Mouse (Mus musculus) CH12.LX (cell line): ENCODE data around the gene Tmem200b. TPM values are rescaled to one million over a fixed set of nuclear protein-coding genes. Genes with fewer than 3 reads are reported as not detected.

ENCODE experiments used
- DNase-seq: peaks from one replicate; pipeline ENCODE4 v3.0.0-alpha.2; 2013; ENCODE audit errors: extremely low read depth
- H3K27ac ChIP-seq: 2 replicates; pipeline ENCODE4 v1.5.1; 2012; ENCODE audit warnings: low read depth, mild to moderate bottlenecking, control low read depth, moderate library complexity; ENCODE audit not compliant: insufficient read depth
- H3K27me3 ChIP-seq: replicated peaks from 2 replicates; pipeline ENCODE3; 2012; ENCODE audit warnings: inconsistent platforms
- H3K36me3 ChIP-seq, 2 experiments: replicated peaks in 1 of 2; 2 replicates each; pipeline versions ENCODE3 to v1.6.1; 2012; ENCODE audit warnings: inconsistent platforms in 1 of 2, low read length in 1 of 2, mild to moderate bottlenecking in 1 of 2, mixed read lengths in 1 of 2, moderate library complexity in 1 of 2; ENCODE audit not compliant: control insufficient read depth in 1 of 2, insufficient read depth in 1 of 2
- H3K4me1 ChIP-seq, 2 experiments: 2 replicates each; pipeline ENCODE4 v1.6.1; 2012; ENCODE audit warnings: inconsistent platforms in 1 of 2, moderate library complexity in 1 of 2; ENCODE audit not compliant: insufficient read depth in 2 of 2, control insufficient read depth in 1 of 2
- H3K4me2 ChIP-seq: 2 replicates; pipeline ENCODE4 v1.6.1; 2012; ENCODE audit warnings: low read depth, mild to moderate bottlenecking, control low read depth; ENCODE audit not compliant: poor library complexity, insufficient read depth, severe bottlenecking
- H3K4me3 ChIP-seq, 3 experiments: fragments of 150-350 bp in 1 of 3; sonication (generic) in 1 of 3; replicated peaks in 1 of 3; 2 replicates each; pipeline versions ENCODE3 to v1.5.1; 2011 to 2012; ENCODE audit warnings: low read depth in 2 of 3, low read length in 2 of 3, mild to moderate bottlenecking in 2 of 3, moderate library complexity in 2 of 3, control low read depth in 1 of 3, improper control_type of control experiment in 1 of 3, inconsistent platforms in 1 of 3, mixed read lengths in 1 of 3; ENCODE audit not compliant: poor library complexity in 1 of 3
- H3K79me2 ChIP-seq: replicated peaks from 2 replicates; pipeline ENCODE4 v1.6.1; 2012; ENCODE audit warnings: mild to moderate bottlenecking, moderate library complexity; ENCODE audit not compliant: control insufficient read depth, poor library complexity, insufficient read depth, severe bottlenecking; ENCODE audit errors: extremely low read depth
- H3K9ac ChIP-seq: 2 replicates; pipeline ENCODE4 v1.6.1; 2012; ENCODE audit warnings: low read depth, mild to moderate bottlenecking, control low read depth, moderate library complexity; ENCODE audit not compliant: insufficient read depth
- H3K9me3 ChIP-seq: replicated peaks from 2 replicates; pipeline ENCODE3; 2012; ENCODE audit warnings: low read length, inconsistent platforms, mixed read lengths
- BHLHE40 ChIP-seq: IDR thresholded peaks from 2 replicates; pipeline ENCODE4 v1.6.1; 2011; ENCODE audit warnings: mild to moderate bottlenecking, low read depth, low read length, improper control_type of control experiment
- CHD1 ChIP-seq: IDR thresholded peaks from 2 replicates; pipeline ENCODE4 v1.6.1; 2012; ENCODE audit warnings: low read depth, low read length, improper control_type of control experiment, inconsistent platforms
- CTCF ChIP-seq, 2 experiments: IDR thresholded peaks in 1 of 2; conservative IDR thresholded peaks in 1 of 2; 2 replicates each; pipeline ENCODE4 v1.5.1; 2011 to 2012; ENCODE audit warnings: low read depth in 2 of 2, low read length in 2 of 2, improper control_type of control experiment in 1 of 2, inconsistent platforms in 1 of 2, mild to moderate bottlenecking in 1 of 2, moderate library complexity in 1 of 2
- E2F4 ChIP-seq: IDR thresholded peaks from 2 replicates; pipeline ENCODE4 v1.6.1; 2011; ENCODE audit warnings: low read depth, low read length, improper control_type of control experiment; ENCODE audit not compliant: insufficient replicate concordance
- ELF1 ChIP-seq: IDR thresholded peaks from 2 replicates; pipeline ENCODE4 v1.6.1; 2014; ENCODE audit warnings: low read depth, mild to moderate bottlenecking, inconsistent platforms, low read length, improper control_type of control experiment
- EP300 ChIP-seq: IDR thresholded peaks from 2 replicates; pipeline ENCODE4 v1.6.1; 2011; ENCODE audit warnings: low read length, improper control_type of control experiment
- MAZ ChIP-seq: IDR thresholded peaks from 2 replicates; pipeline ENCODE4 v1.6.1; 2012; ENCODE audit warnings: low read depth, mild to moderate bottlenecking, inconsistent platforms, low read length, improper control_type of control experiment, moderate library complexity
- MYC ChIP-seq: IDR thresholded peaks from 2 replicates; pipeline ENCODE4 v1.6.1; 2011; ENCODE audit warnings: low read depth, mild to moderate bottlenecking, improper control_type of control experiment, low read length
- NRF1 ChIP-seq: IDR thresholded peaks from 2 replicates; pipeline ENCODE4 v1.6.1; 2014; ENCODE audit warnings: low read depth, mild to moderate bottlenecking, inconsistent platforms, low read length, improper control_type of control experiment, moderate library complexity
- PAX5 ChIP-seq: IDR thresholded peaks from 2 replicates; pipeline ENCODE4 v1.6.1; 2012; ENCODE audit warnings: low read length, inconsistent platforms, mixed read lengths
- POLR2AphosphoS2 ChIP-seq: IDR thresholded peaks from 2 replicates; pipeline ENCODE4 v1.6.1; 2011; ENCODE audit warnings: low read depth, low read length, improper control_type of control experiment
- RAD21 ChIP-seq: IDR thresholded peaks from 2 replicates; pipeline ENCODE4 v1.6.1; 2011; ENCODE audit warnings: low read depth, mild to moderate bottlenecking, low read length, improper control_type of control experiment, moderate library complexity
- RCOR1 ChIP-seq: conservative IDR thresholded peaks from 2 replicates; pipeline ENCODE4 v1.6.1; 2012; ENCODE audit warnings: low read depth, mild to moderate bottlenecking, inconsistent platforms, low read length, improper control_type of control experiment
- SIN3A ChIP-seq: IDR thresholded peaks from 2 replicates; pipeline ENCODE4 v1.6.1; 2012; ENCODE audit warnings: low read length, improper control_type of control experiment, inconsistent platforms
- SMC3 ChIP-seq: IDR thresholded peaks from 2 replicates; pipeline ENCODE4 v1.6.1; 2011; ENCODE audit warnings: low read depth, low read length, improper control_type of control experiment
- TCF12 ChIP-seq: IDR thresholded peaks from 2 replicates; pipeline ENCODE4 v1.6.1; 2014; ENCODE audit warnings: low read depth, mild to moderate bottlenecking, inconsistent platforms, low read length, improper control_type of control experiment
- UBTF ChIP-seq: IDR thresholded peaks from 2 replicates; pipeline ENCODE4 v1.6.1; 2012; ENCODE audit warnings: low read depth, mild to moderate bottlenecking, inconsistent platforms, low read length, improper control_type of control experiment, moderate library complexity
- dilution Hi-C: fragments of 300-500 bp; cut with MboI; formaldehyde crosslinking; loops from 2 replicates; pipeline ENCODE4 v1.14.3; 2020; ENCODE audit warnings: low sequenced_read_pairs; ENCODE audit not compliant: extremely low pct_unique_long_range_greater_than_20kb, extremely low pct_ligation_motif_present
- in situ Hi-C: fragments of 300-500 bp; cut with MboI; formaldehyde crosslinking; loops from 3 replicates; pipeline ENCODE4 v1.14.3; 2019; ENCODE audit warnings: low sequenced_read_pairs, low pct_ligation_motif_present, low pct_unique_long_range_greater_than_20kb, mixed read lengths
- polyA plus RNA-seq: library from polyadenylated mRNA; unstranded; fragments of >175 nt; gene quantifications from 2 replicates; pipeline ENCODE4 v1.2.1, GENCODE M21; 2012; ENCODE audit warnings: low read depth; ENCODE audit not compliant: insufficient read length
- total RNA-seq, 2 experiments: library from RNA; depleted of rRNA; stranded (reverse); fragments of 300-350 nt in 1 of 2; fragments of >200 nt in 1 of 2; gene quantifications; 2 replicates each; pipeline ENCODE4 v1.2.3; 2012 to 2014

Gene Tmem200b
- total and polyA plus RNA-seq, 3 experiments = not detected

DNA sequence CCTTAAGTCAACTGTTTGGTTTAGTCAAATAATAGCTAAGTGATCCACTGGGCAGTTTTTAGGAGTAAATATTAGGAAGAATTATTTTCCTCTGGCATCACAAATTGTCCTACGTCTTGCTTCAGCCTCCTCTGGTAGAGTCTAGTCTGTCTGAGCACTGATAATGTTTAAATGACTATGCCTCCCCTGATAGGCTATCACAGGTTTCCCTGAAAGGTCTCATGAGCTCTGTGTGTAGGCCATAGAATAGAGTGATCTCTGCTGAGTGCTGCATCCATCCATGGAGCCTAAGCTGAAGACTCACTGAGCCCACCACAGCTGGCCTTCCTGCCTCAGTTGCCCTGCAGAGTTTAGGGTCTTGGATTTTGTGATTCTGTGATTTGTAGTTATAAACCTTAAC, 33.0 kb upstream of the Tmem200b start:
- Histone ChIP-seq H3K36me3 (peaks cover 45 to 89% of the 10 kb centered on the region in 2 experiments), H3K79me2 (peaks cover 75% of the 10 kb centered on the region), H3K9ac (no peak overlapping the region), H3K9me3 (no peaks in the 10 kb centered on the region), H3K4me2 (no peak overlapping the region), H3K4me3 (no peak overlapping the region), H3K27me3 (no peaks in the 10 kb centered on the region), H3K27ac (no peak overlapping the region), H3K4me1 (peaks cover 0 to 9% of the 10 kb centered on the region in 2 experiments; a peak in 2 of 4 replicates)
- dilution Hi-C loops (no loop called here), in situ Hi-C loops (no loop called here)
- TF ChIP-seq CHD1 (no peak), MYC (no peak), BHLHE40 (no peak), TCF12 (no peak), POLR2AphosphoS2 (no peak), E2F4 (no peak), MAZ (no peak), UBTF (no peak), SMC3 (no peak), PAX5 (no peak)
- DNase-seq = no peak

DNA sequence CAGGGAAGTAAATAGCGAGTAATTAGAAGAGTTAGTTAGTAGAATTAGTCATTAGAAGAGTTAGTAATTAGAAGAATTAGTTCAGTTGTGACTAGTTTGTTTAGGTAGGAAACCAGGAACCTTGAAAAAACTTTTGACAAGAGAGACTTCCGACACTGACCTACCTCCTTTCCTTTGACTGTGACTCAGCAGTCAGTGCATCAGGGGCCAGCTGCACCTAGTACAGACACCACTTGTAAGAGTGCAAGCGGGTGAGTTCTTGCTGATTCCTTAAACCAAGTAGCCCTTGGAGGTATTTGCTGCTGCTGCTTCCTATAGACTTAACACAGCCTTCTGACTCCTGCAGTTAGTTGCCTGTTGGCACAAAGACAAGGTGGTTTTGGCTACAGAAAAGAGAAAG, 30.9 kb upstream of the Tmem200b start:
- Histone ChIP-seq H3K4me3 (no peak overlapping the region), H3K36me3 (peaks cover 53 to 85% of the 10 kb centered on the region in 2 experiments), H3K4me2 (no peak overlapping the region), H3K27me3 (no peaks in the 10 kb centered on the region), H3K79me2 (peaks cover 54% of the 10 kb centered on the region), H3K27ac (no peak overlapping the region), H3K9me3 (no peaks in the 10 kb centered on the region), H3K9ac (no peak overlapping the region), H3K4me1 (peaks cover 0 to 16% of the 10 kb centered on the region in 2 experiments; a peak in 2 of 4 replicates)
- dilution Hi-C loops = no loop called here
- in situ Hi-C loops = no loop called here
- TF ChIP-seq E2F4 (no peak), SIN3A (no peak), POLR2AphosphoS2 (no peak), UBTF (no peak), NRF1 (no peak), CTCF (conservative IDR thresholded peaks at IDR 0.05 in 1 of 2, IDR thresholded peaks at IDR 0.05 in 1 of 2; ENCODE audit: low read depth in 2 of 2, low read length in 2 of 2) (no peak), RCOR1 (no peak), EP300 (no peak), ELF1 (no peak), PAX5 (no peak), RAD21 (no peak)
- DNase-seq = no peak
